Mouse (Mus musculus): ENCODE results near the gene Tescl. TPM values are rescaled to one million over a fixed set of nuclear protein-coding genes. Genes with fewer than 3 reads are reported as not detected.

Gene Tescl
- polyA plus RNA-seq, 2 experiments, result 0.13 TPM; not detected in 1

GRCm38 (mm10) chr7:24325675-24326128, 8.0 kb downstream of the Tescl start:
- peak; percentile 73 for ATAC-seq (ENCODE audit: low FRiP score, low read depth)
- Histone ChIP-seq H3K27me3 (ENCODE audit: control insufficient read depth, insufficient read depth, low read length) (no peaks in the 10 kb centered on the region), H3K9me3 (ENCODE audit: control insufficient read depth, low read length) (peaks cover 10% of the 10 kb centered on the region), H3K27ac (replicated peaks; ENCODE audit: low read depth, low read length) (peak overlapping the region; percentile 74), H3K4me3 (replicated peaks; ENCODE audit: low read length) (peak overlapping the region; percentile 31), H3K4me1 (ENCODE audit: control insufficient read depth, insufficient read depth, low read length) (0 out of 2 replicates have a peak, but pooled peaks cover 6% of the 10 kb centered on the region), H3K4me2 (replicated peaks; ENCODE audit: low read depth, low read length, severe bottlenecking) (peak overlapping the region; percentile 59), H3K36me3 (ENCODE audit: control insufficient read depth, insufficient read depth, low read length) (no peaks in the 10 kb centered on the region), H3K9ac (ENCODE audit: low read depth, low read length, severe bottlenecking) (peak overlapping the region; percentile 55)
- peak; percentile 41; the same call in 1 of the 2 replicates for TF ChIP-seq POLR2A (IDR thresholded peaks at IDR 0.05; ENCODE audit: borderline replicate concordance, extremely low read depth, insufficient read depth, insufficient read length)
- 6% methylated on average over 13 of the region's 13 CpGs for WGBS
- peak; percentile 37 for DNase-seq (ENCODE audit: low spot score)

- DNase-seq (ENCODE audit: low spot score) (no peak), ATAC-seq (ENCODE audit: low FRiP score, low read depth) (no peak)
- Histone ChIP-seq H3K4me2 (replicated peaks; ENCODE audit: low read depth, low read length, severe bottlenecking) (peak overlapping the region; percentile 59; the same call in 1 of the 2 replicates), H3K27ac (replicated peaks; ENCODE audit: low read depth, low read length) (no peak overlapping the region), H3K9me3 (ENCODE audit: control insufficient read depth, low read length) (peaks cover 10% of the 10 kb centered on the region), H3K4me3 (replicated peaks; ENCODE audit: low read length) (peak overlapping the region; percentile 31; the same call in 1 of the 2 replicates), H3K36me3 (ENCODE audit: control insufficient read depth, insufficient read depth, low read length) (no peaks in the 10 kb centered on the region), H3K4me1 (ENCODE audit: control insufficient read depth, insufficient read depth, low read length) (0 out of 2 replicates have a peak, but pooled peaks cover 6% of the 10 kb centered on the region), H3K9ac (ENCODE audit: low read depth, low read length, severe bottlenecking) (peak overlapping the region; percentile 55), H3K27me3 (ENCODE audit: control insufficient read depth, insufficient read depth, low read length) (no peaks in the 10 kb centered on the region)
- no peak for TF ChIP-seq POLR2A (IDR thresholded peaks at IDR 0.05; ENCODE audit: borderline replicate concordance, extremely low read depth, insufficient read depth, insufficient read length)
- WGBS, result 77% methylated on average over 6 of the region's 6 CpGs
Measured at GRCm38 (mm10) chr7:24325197-24325596, 8.5 kb downstream of the Tescl start.

GRCm38 (mm10) chr7:24322593-24322992, 11.1 kb downstream of the Tescl start:
- Histone ChIP-seq H3K4me3 (replicated peaks; ENCODE audit: low read length) (no peak overlapping the region), H3K27me3 (ENCODE audit: control insufficient read depth, insufficient read depth, low read length) (no peaks in the 10 kb centered on the region), H3K36me3 (ENCODE audit: control insufficient read depth, insufficient read depth, low read length) (no peaks in the 10 kb centered on the region), H3K27ac (replicated peaks; ENCODE audit: low read depth, low read length) (no peak overlapping the region), H3K9me3 (ENCODE audit: control insufficient read depth, low read length) (peaks cover 10% of the 10 kb centered on the region), H3K4me2 (replicated peaks; ENCODE audit: low read depth, low read length, severe bottlenecking) (no peak overlapping the region), H3K4me1 (ENCODE audit: control insufficient read depth, insufficient read depth, low read length) (0 out of 2 replicates have a peak, but pooled peaks cover 6% of the 10 kb centered on the region), H3K9ac (ENCODE audit: low read depth, low read length, severe bottlenecking) (no peak overlapping the region)
- TF ChIP-seq POLR2A (IDR thresholded peaks at IDR 0.05; ENCODE audit: borderline replicate concordance, extremely low read depth, insufficient read depth, insufficient read length), result no peak
- WGBS, result 71% methylated on average over 4 of the region's 4 CpGs
- ATAC-seq (ENCODE audit: low FRiP score, low read depth) (no peak), DNase-seq (ENCODE audit: low spot score) (no peak)

GRCm38 (mm10) chr7:24318942-24319341, 14.8 kb downstream of the Tescl start:
- no peaks in the 10 kb centered on the region for H3K36me3 ChIP-seq (ENCODE audit: control insufficient read depth, insufficient read depth, low read length)
- H3K27ac ChIP-seq (replicated peaks; ENCODE audit: low read depth, low read length), result no peak overlapping the region
- no peak for TF ChIP-seq POLR2A (IDR thresholded peaks at IDR 0.05; ENCODE audit: borderline replicate concordance, extremely low read depth, insufficient read depth, insufficient read length)
- H3K9me3 ChIP-seq (ENCODE audit: control insufficient read depth, low read length), result peaks cover 3% of the 10 kb centered on the region
- 60% methylated on average over 6 of the region's 6 CpGs for WGBS
- no peaks in the 10 kb centered on the region for H3K27me3 ChIP-seq (ENCODE audit: control insufficient read depth, insufficient read depth, low read length)
- no peak for ATAC-seq (ENCODE audit: low FRiP score, low read depth)
- no peak overlapping the region for H3K4me2 ChIP-seq (replicated peaks; ENCODE audit: low read depth, low read length, severe bottlenecking)
- no peak overlapping the region for H3K9ac ChIP-seq (ENCODE audit: low read depth, low read length, severe bottlenecking)
- no peak overlapping the region for H3K4me3 ChIP-seq (replicated peaks; ENCODE audit: low read length)
- H3K4me1 ChIP-seq (ENCODE audit: control insufficient read depth, insufficient read depth, low read length), result peaks cover 6% of the 10 kb centered on the region
- no peak for DNase-seq (ENCODE audit: low spot score)

GRCm38 (mm10) chr7:24316567-24317092, 17.1 kb downstream of the Tescl start, which contains the start of gene Zfp94:
Gene Zfp94, minus strand, starts transcription at chr7:24316666.
- H3K36me3 ChIP-seq (ENCODE audit: control insufficient read depth, insufficient read depth, low read length), result peaks cover 5% of the 10 kb centered on the region

More at GRCm38 (mm10) chr7:24316567-24317092, 17.1 kb downstream of the Tescl start, which contains the start of gene Zfp94:
- peaks cover 6% of the 10 kb centered on the region for H3K4me1 ChIP-seq (ENCODE audit: control insufficient read depth, insufficient read depth, low read length)
- WGBS, result under 1% methylated on average over 33 of the region's 33 CpGs
- H3K4me2 ChIP-seq (replicated peaks; ENCODE audit: low read depth, low read length, severe bottlenecking), result peak within 1 kb of the TSS; percentile 61
- peak; percentile 25; the same call in 1 of the 2 replicates for TF ChIP-seq POLR2A (IDR thresholded peaks at IDR 0.05; ENCODE audit: borderline replicate concordance, extremely low read depth, insufficient read depth, insufficient read length)
- H3K27ac ChIP-seq (replicated peaks; ENCODE audit: low read depth, low read length), result peak within 1 kb of the TSS; percentile 75
- peak; percentile 97 for ATAC-seq (ENCODE audit: low FRiP score, low read depth)
- peak; percentile 95 for DNase-seq (ENCODE audit: low spot score)
- H3K4me3 ChIP-seq (replicated peaks; ENCODE audit: low read length), result peak within 1 kb of the TSS; percentile 48
- peak within 1 kb of the TSS; percentile 53 for H3K9ac ChIP-seq (ENCODE audit: low read depth, low read length, severe bottlenecking)
- H3K9me3 ChIP-seq (ENCODE audit: control insufficient read depth, low read length), result no peaks in the 10 kb centered on the region
- no peaks in the 10 kb centered on the region for H3K27me3 ChIP-seq (ENCODE audit: control insufficient read depth, insufficient read depth, low read length)

Measured in limb, embryonic 14.5 days (tissue).